Comparison of ENCODE assay signal across 34 mouse cellular contexts in the genomic region with DNA sequence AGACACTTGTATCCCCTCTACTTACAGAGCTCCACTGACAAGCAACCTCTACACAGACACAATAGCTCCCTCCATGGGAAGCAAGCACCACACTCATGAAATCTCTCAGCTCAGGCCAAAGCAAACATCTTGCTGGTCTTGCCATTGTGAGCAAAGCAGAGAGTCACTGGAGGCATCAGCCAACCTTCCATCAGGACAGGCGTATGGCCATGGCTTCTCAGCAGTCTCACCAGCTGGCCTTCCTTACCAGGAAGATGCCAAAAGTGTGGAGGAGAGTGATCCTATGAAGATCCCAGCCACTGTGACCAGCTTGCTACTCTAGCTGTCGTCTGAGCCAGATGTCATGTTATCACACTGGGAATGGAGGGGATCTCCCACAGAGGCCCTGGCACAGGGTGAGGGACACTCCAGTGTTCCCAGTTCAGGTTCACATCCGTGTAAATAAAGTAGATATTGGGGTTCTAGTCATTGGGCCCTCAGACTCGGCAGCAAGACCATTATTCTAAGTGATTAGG.
"Had no signal": no experiment of that assay in that cellular context is flagged by ENCODE, and none has a peak within 500 bp of the region (broad histone marks: within the 10 kb centered on the region; RNA-seq: fewer than 3 reads in every experiment).

No protein-coding gene starts in this region.

- H3K9ac ChIP-seq: heart, embryonic 12.5 days; heart, embryonic 13.5 days; heart, embryonic 15.5 days; hindbrain, embryonic 12.5 days; hindbrain, embryonic 13.5 days; hindbrain, embryonic 14.5 days; hindbrain, embryonic 15.5 days; intestine, embryonic 15.5 days; kidney, embryonic 15.5 days had no signal

- H3K27ac ChIP-seq: heart, embryonic 13.5 days; heart, embryonic 15.5 days; hindbrain, embryonic 10.5 days; hindbrain, embryonic 12.5 days; hindbrain, embryonic 13.5 days; hindbrain, embryonic 14.5 days; hindbrain, embryonic 15.5 days; hindbrain, postnatal 0 days; intestine, embryonic 15.5 days; kidney, embryonic 15.5 days; kidney, postnatal 0 days; layer of hippocampus, adult 2 months; left cerebral cortex, adult 2 months had no signal

- H3K36me3 ChIP-seq: heart, embryonic 12.5 days; heart, embryonic 13.5 days; heart, embryonic 15.5 days; hindbrain, embryonic 10.5 days; hindbrain, embryonic 12.5 days; hindbrain, embryonic 13.5 days; hindbrain, embryonic 15.5 days; intestine, embryonic 15.5 days; kidney, embryonic 15.5 days had no signal

- H3K4me1 ChIP-seq: heart, embryonic 12.5 days had no signal

- H3K4me2 ChIP-seq: heart, embryonic 11.5 days; heart, embryonic 12.5 days; heart, embryonic 13.5 days; heart, embryonic 15.5 days; hindbrain, embryonic 12.5 days; hindbrain, embryonic 13.5 days; hindbrain, embryonic 14.5 days; hindbrain, embryonic 15.5 days; intestine, embryonic 15.5 days; kidney, embryonic 15.5 days had no signal

- ATAC-seq: hindbrain, embryonic 16.5 days; hindbrain, postnatal 0 days; inflammation-experienced regulatory T-cells, adult 6 months; intestine, embryonic 15.5 days; intestine, embryonic 16.5 days; intestine, postnatal 0 days had no signal

- H3K9me3 ChIP-seq: heart, embryonic 12.5 days; heart, embryonic 13.5 days; heart, embryonic 15.5 days; hindbrain, embryonic 10.5 days; hindbrain, embryonic 12.5 days; hindbrain, embryonic 13.5 days; hindbrain, embryonic 15.5 days; intestine, embryonic 15.5 days; kidney, embryonic 15.5 days had no signal

- H3K4me3 ChIP-seq: heart, embryonic 12.5 days; heart, embryonic 13.5 days; heart, embryonic 15.5 days; hindbrain, embryonic 10.5 days; hindbrain, embryonic 12.5 days; hindbrain, embryonic 13.5 days; hindbrain, embryonic 15.5 days; intestine, embryonic 15.5 days; kidney, embryonic 15.5 days; layer of hippocampus, adult 2 months; left cerebral cortex, adult 2 months had no signal

- H3K27me3 ChIP-seq: heart, embryonic 12.5 days; heart, embryonic 13.5 days; heart, embryonic 15.5 days; hindbrain, embryonic 12.5 days; hindbrain, embryonic 13.5 days; hindbrain, embryonic 15.5 days; intestine, embryonic 15.5 days; kidney, embryonic 15.5 days had no signal

- DNase-seq: heart, postnatal 10 days; heart, postnatal 14 days; heart, postnatal 4 days; kidney, adult 11 months; kidney, adult 18-20 months; kidney, adult 2 months; kidney, adult 8-10 months; kidney, adult 9 months; kidney, postnatal 10 days; kidney, postnatal 14 days; kidney, postnatal 25 days; kidney, postnatal 36 days; kidney, postnatal 4 days; layer of hippocampus, adult 9-11 months; layer of hippocampus, postnatal 36 days had no signal
